Mouse (Mus musculus) forebrain, postnatal 0 days (tissue): ENCODE data around the gene Cyb561d1. TPM values are rescaled to one million over a fixed set of nuclear protein-coding genes. Genes with fewer than 3 reads are reported as not detected.

ENCODE experiments used
- ATAC-seq: fragments of 200-750 bp; cut with Nextera tagmentation; 2 replicates; pipeline ENCODE4 v1.8.0; 2017; ENCODE audit warnings: mild to moderate bottlenecking, moderate library complexity
- DNase-seq: peaks from one replicate; pipeline ENCODE4 v3.0.0-alpha.2; 2015
- H3K27ac ChIP-seq: fragments of 300-500 bp; sonication (generic); 2 replicates; pipeline ENCODE4 v1.5.1; 2014; ENCODE audit warnings: low read depth, mild to moderate bottlenecking, antibody characterized with exemption, low read length, moderate library complexity, mixed read lengths
- H3K27me3 ChIP-seq: fragments of 300-500 bp; sonication (generic); 2 replicates; pipeline ENCODE4 v1.6.1; 2014; ENCODE audit warnings: mild to moderate bottlenecking, low read length, mixed read lengths; ENCODE audit not compliant: insufficient read depth
- H3K36me3 ChIP-seq: fragments of 300-500 bp; sonication (generic); 2 replicates; pipeline ENCODE4 v1.6.1; 2014; ENCODE audit warnings: mild to moderate bottlenecking, moderate library complexity; ENCODE audit not compliant: insufficient read depth
- H3K4me1 ChIP-seq: fragments of 300-500 bp; sonication (generic); 2 replicates; pipeline ENCODE4 v1.6.1; 2014; ENCODE audit warnings: antibody characterized with exemption; ENCODE audit not compliant: insufficient read depth
- H3K4me2 ChIP-seq: fragments of 300-500 bp; sonication (generic); 2 replicates; pipeline ENCODE4 v1.6.1; 2014; ENCODE audit warnings: low read depth, mild to moderate bottlenecking, moderate library complexity
- H3K4me3 ChIP-seq: fragments of 300-500 bp; sonication (generic); 2 replicates; pipeline ENCODE4 v1.5.1; 2014; ENCODE audit warnings: low read depth, low read length, mixed read lengths
- H3K9ac ChIP-seq: fragments of 300-500 bp; sonication (generic); 2 replicates; pipeline ENCODE4 v1.6.1; 2014; ENCODE audit warnings: mild to moderate bottlenecking
- H3K9me3 ChIP-seq: fragments of 300-500 bp; sonication (generic); 2 replicates; pipeline ENCODE4 v1.6.1; 2016; ENCODE audit warnings: low read length
- CTCF ChIP-seq: sonication (generic); IDR thresholded peaks from 2 replicates; pipeline ENCODE4 v1.5.1; 2016; ENCODE audit warnings: antibody characterized with exemption, control low read depth, low read depth
- WGBS: fragments of 180-500 bp; shearing (Covaris S2); extraction: QIAGEN DNeasy Blood & Tissue Kit; methylation state at CpG from one replicate; pipeline ENCODE4 v1.1.7; 2014; 5-methylcytosine and 5-hydroxymethylcytosine counted together
- polyA plus RNA-seq: library from polyadenylated mRNA; unstranded; fragments of >200 nt; fragmentation: Nextera tagmentation; extraction: Ambion mirVana; gene quantifications from 2 replicates; pipeline ENCODE4 v1.2.1, GENCODE M21; 2015
- total RNA-seq: library from RNA; depleted of rRNA; stranded (reverse); fragments of >200 nt; gene quantifications from 2 replicates; pipeline ENCODE4 v1.2.3, GENCODE M21; 2014

The Cyb561d1 gene
- total and polyA plus RNA-seq, 2 experiments from 2014 or later, result 4.5 to 5.4 TPM

GRCm38 (mm10) chr3:108210771-108211139 lies 9.7 kb upstream of the Cyb561d1 start, which contains the start of gene Atxn7l2:
Gene Atxn7l2 (minus strand): TSS chr3:108210934.
- peak within 1 kb of the TSS; percentile 97 for H3K27ac ChIP-seq
- peaks cover 25% of the 10 kb centered on the region for H3K4me1 ChIP-seq
- ATAC-seq (peak; percentile 81), DNase-seq (no peak)
- peak within 1 kb of the TSS; percentile 61 for H3K4me3 ChIP-seq
- H3K36me3 ChIP-seq, result peaks cover 16% of the 10 kb centered on the region
- peak within 1 kb of the TSS; percentile 83 for H3K9ac ChIP-seq
- no peaks in the 10 kb centered on the region for H3K9me3 ChIP-seq
- peak; percentile 80 for TF ChIP-seq CTCF
- no peaks in the 10 kb centered on the region for H3K27me3 ChIP-seq
- H3K4me2 ChIP-seq, result peak within 1 kb of the TSS; percentile 89
- under 1% methylated on average over 14 of the region's 14 CpGs for WGBS

GRCm38 (mm10) chr3:108209946-108210770 lies 9.1 kb upstream of the Cyb561d1 start:
- H3K9ac ChIP-seq, result peak overlapping the region; percentile 83
- peak; percentile 95 for ATAC-seq
- no peak for TF ChIP-seq CTCF
- peaks cover 22% of the 10 kb centered on the region for H3K36me3 ChIP-seq
- H3K27me3 ChIP-seq, result no peaks in the 10 kb centered on the region
- DNase-seq, result peak; percentile 99
- H3K27ac ChIP-seq, result peak overlapping the region; percentile 97
- peak overlapping the region; percentile 89 for H3K4me2 ChIP-seq
- 1% methylated on average over 67 of the region's 72 CpGs for WGBS
- peaks cover 25% of the 10 kb centered on the region for H3K4me1 ChIP-seq
- H3K9me3 ChIP-seq, result no peaks in the 10 kb centered on the region
- H3K4me3 ChIP-seq, result peak overlapping the region; percentile 61

DNA sequence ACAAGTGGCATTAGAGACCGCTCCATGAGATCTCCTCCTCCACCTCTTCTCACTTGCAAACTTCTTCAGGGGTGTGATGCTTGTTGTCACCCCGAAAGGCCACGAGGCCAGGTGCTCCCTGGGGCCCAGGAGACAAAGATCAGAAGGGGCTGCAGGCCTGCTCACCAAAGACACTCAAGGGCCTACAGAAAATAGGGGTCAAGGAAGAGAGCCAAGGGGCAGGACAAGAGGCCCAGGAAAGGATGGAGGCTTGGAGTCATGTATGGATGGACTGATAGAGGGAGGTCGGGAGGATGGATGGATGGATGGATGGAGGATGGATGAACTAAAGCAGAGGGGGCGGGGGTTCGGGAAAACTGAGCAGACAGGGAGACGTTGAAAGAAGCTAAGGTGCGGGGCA lies 8.5 kb upstream of the Cyb561d1 start:
- Histone ChIP-seq H3K9me3 (no peaks in the 10 kb centered on the region), H3K4me3 (peak overlapping the region; percentile 61), H3K4me2 (peak overlapping the region; percentile 89), H3K27ac (peak overlapping the region; percentile 97), H3K27me3 (no peaks in the 10 kb centered on the region), H3K9ac (peak overlapping the region; percentile 83), H3K4me1 (peaks cover 25% of the 10 kb centered on the region), H3K36me3 (peaks cover 28% of the 10 kb centered on the region)
- 8% methylated on average over 8 of the region's 8 CpGs for WGBS
- no peak for TF ChIP-seq CTCF
- DNase-seq (no peak), ATAC-seq (no peak)

- Histone ChIP-seq H3K9ac (peak overlapping the region; percentile 83), H3K4me3 (peak overlapping the region; percentile 61), H3K9me3 (no peaks in the 10 kb centered on the region), H3K27me3 (no peaks in the 10 kb centered on the region), H3K36me3 (peaks cover 32% of the 10 kb centered on the region), H3K4me2 (peak overlapping the region; percentile 89), H3K4me1 (peaks cover 25% of the 10 kb centered on the region), H3K27ac (no peak overlapping the region)
- DNase-seq, result no peak
- ATAC-seq, result no peak
- no peak for TF ChIP-seq CTCF
- WGBS, result 61% methylated on average over 3 of the region's 3 CpGs
Observed at GRCm38 (mm10) chr3:108209001-108209400, 8.0 kb upstream of the Cyb561d1 start.

DNA sequence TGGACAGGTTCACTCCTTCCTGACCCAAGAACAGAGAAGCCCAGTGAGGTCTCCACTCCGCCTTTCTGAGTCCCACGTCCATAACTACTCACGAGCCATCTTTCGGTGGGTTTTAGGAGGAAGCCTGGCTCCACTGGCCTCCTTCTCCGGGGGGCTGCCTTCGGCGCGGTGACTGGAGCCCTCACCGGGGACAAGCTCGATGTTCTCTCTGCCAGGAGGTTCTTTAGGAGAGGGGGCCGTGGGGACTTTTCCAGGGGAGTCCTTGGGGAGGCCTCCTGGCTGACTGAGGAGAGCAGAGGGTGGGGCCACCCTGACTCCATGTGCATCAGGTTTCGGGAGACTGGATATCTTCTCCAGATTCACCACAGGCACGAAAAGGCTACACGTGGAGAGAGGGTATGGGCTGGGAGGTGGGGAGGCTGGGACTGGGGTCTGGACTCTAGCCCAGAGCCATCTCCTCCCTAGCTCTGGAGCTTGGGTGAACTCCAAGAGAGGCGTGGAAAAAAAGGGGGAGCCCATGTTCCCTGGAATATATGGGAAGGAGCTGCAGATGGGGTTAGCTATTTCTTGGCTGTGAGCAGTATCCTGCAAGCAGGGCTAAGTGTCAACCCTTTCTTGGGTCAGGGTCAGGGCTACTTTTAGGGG lies 5.8 kb upstream of the Cyb561d1 start:
- H3K9ac ChIP-seq, result no peak overlapping the region
- H3K9me3 ChIP-seq, result no peaks in the 10 kb centered on the region
- 64% methylated on average over 15 of the region's 15 CpGs for WGBS
- no peak for TF ChIP-seq CTCF
- ATAC-seq (no peak), DNase-seq (peak; percentile 40)
- H3K4me3 ChIP-seq, result no peak overlapping the region
- no peak overlapping the region for H3K27ac ChIP-seq
- peaks cover 19% of the 10 kb centered on the region for H3K4me1 ChIP-seq
- no peaks in the 10 kb centered on the region for H3K27me3 ChIP-seq
- H3K36me3 ChIP-seq, result peaks cover 51% of the 10 kb centered on the region
- no peak overlapping the region for H3K4me2 ChIP-seq

- WGBS, result 90% methylated on average over 8 of the region's 8 CpGs
- Histone ChIP-seq H3K27ac (no peak overlapping the region), H3K9me3 (no peaks in the 10 kb centered on the region), H3K4me3 (no peak overlapping the region), H3K36me3 (peaks cover 51% of the 10 kb centered on the region), H3K4me1 (peaks cover 18% of the 10 kb centered on the region), H3K4me2 (no peak overlapping the region), H3K27me3 (no peaks in the 10 kb centered on the region), H3K9ac (no peak overlapping the region)
- TF ChIP-seq CTCF, result no peak
- no peak for ATAC-seq
- no peak for DNase-seq
Observed at GRCm38 (mm10) chr3:108205601-108206000, 4.6 kb upstream of the Cyb561d1 start.

DNA sequence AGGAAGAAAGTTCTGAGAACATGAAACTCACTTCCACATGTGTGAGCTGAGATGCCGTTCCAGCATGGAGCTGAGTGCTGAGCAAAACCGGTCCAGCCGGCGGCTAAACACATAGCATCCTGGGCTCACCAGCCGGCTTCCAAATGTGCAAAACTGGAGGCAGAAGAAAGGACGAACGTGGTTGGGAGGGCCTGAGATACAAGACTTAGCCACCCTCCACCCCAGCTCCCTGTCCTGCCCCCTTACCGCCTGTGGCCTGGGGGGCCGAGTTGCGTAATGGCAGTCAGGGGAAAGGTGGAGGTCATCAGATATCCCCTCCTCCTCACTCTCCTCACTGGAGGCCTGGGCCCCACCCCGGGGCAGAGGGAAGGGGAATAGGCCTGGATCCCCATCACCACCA lies 3.5 kb upstream of the Cyb561d1 start:
- H3K4me2 ChIP-seq, result no peak overlapping the region
- no peaks in the 10 kb centered on the region for H3K9me3 ChIP-seq
- no peak overlapping the region for H3K9ac ChIP-seq
- ATAC-seq (no peak), DNase-seq (no peak)
- H3K4me3 ChIP-seq, result no peak overlapping the region
- H3K4me1 ChIP-seq, result peaks cover 18% of the 10 kb centered on the region
- no peak overlapping the region for H3K27ac ChIP-seq
- WGBS, result 87% methylated on average over 11 of the region's 11 CpGs
- H3K27me3 ChIP-seq, result no peaks in the 10 kb centered on the region
- TF ChIP-seq CTCF, result no peak
- peaks cover 51% of the 10 kb centered on the region for H3K36me3 ChIP-seq
